Mouse (Mus musculus) liver, embryonic 14.5 days (tissue): ENCODE results near the gene Mok.

Experiments
- CTCF ChIP-seq: IDR thresholded peaks from 2 replicates; pipeline ENCODE4 v1.5.1; 2016; ENCODE audit warnings: antibody characterized with exemption, low read depth, control low read depth
- EP300 ChIP-seq: IDR thresholded peaks from 2 replicates; pipeline ENCODE4 v1.6.1; 2016; ENCODE audit warnings: antibody characterized with exemption, low read depth

DNA sequence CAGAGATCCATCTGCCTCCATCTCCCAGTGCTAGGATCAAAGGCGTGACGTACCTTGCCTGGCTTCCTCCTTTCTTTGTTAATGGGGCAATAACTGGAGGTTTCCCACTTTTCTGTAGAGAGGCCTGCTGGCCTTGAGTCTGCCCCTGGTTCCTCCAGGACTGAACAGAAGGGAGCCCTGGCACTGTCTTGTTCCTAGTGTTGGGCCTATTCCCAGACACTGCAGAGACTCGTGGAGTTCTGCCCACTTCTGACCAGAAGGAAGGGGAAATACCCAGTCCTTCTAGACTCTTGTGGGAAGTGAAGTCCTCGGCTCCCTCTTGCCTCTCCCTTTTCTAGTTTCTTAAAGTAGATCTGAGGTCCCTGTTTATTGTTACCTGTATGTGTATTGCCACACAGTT, 54.5 kb downstream of the Mok start:
- TF ChIP-seq CTCF (no peak), EP300 (no peak)
